Mouse (Mus musculus): ENCODE data around the gene Fndc3b. TPM values are rescaled to one million over a fixed set of nuclear protein-coding genes. Genes with fewer than 3 reads are reported as not detected.

Fndc3b gene
- polyA plus RNA-seq, 1 experiment, result 23.7 TPM

GRCm38 (mm10) chr3:27529221-27530051 lies 181.7 kb downstream of the Fndc3b start:
- TF ChIP-seq FOSL1 (IDR thresholded peaks at IDR 0.05; ENCODE audit: insufficient read depth, low read length, poor library complexity, severe bottlenecking) (no peak), USF1 (IDR thresholded peaks at IDR 0.05; ENCODE audit: low read depth) (no peak), MYOG (IDR thresholded peaks at IDR 0.05; ENCODE audit: control insufficient read depth, extremely low read depth, insufficient read length) (no peak), MYOD1 (IDR thresholded peaks at IDR 0.05; ENCODE audit: control insufficient read depth, insufficient read length, low read depth) (no peak), CTCF (IDR thresholded peaks at IDR 0.05; ENCODE audit: control insufficient read depth, insufficient read depth, insufficient read length) (no peak), CEBPB (IDR thresholded peaks at IDR 0.05; ENCODE audit: low read depth) (no peak), MAX (IDR thresholded peaks at IDR 0.05) (no peak)
- no peak overlapping the region for H3ac ChIP-seq (ENCODE audit: control insufficient read depth, insufficient read length, low read depth)
- H3K79me3 ChIP-seq (ENCODE audit: low read depth), result no peaks in the 10 kb centered on the region
- H3K36me3 ChIP-seq (ENCODE audit: control insufficient read depth, insufficient read depth), result peaks cover 57% of the 10 kb centered on the region
- H3K4me3 ChIP-seq (ENCODE audit: insufficient read depth, poor library complexity, severe bottlenecking), result no peak overlapping the region
- H3K79me2 ChIP-seq (ENCODE audit: control insufficient read depth, insufficient read depth), result no peaks in the 10 kb centered on the region
- no peaks in the 10 kb centered on the region for H3K27me3 ChIP-seq (ENCODE audit: control insufficient read depth, insufficient read depth, insufficient read length)

DNA sequence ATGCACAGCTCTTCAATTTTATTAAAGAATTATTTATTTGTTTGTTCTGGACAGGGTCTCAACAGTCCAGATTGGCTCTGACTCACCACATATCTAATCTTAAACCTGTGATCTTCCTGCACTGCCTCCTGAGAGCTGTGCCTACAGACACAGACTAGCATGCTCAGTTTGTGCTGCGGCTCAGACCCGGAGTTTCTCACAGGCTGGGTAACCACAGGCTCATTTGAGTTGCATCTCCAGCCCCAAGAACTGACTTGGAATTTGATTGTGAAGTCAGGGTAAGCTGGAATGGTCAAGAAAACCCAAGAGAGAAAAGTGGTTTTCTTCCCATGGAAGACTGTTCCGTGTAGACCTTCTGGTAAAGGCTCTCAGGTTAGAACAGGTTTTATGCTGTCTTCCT lies 184.1 kb downstream of the Fndc3b start:
- H3K79me3 ChIP-seq (ENCODE audit: low read depth), result no peaks in the 10 kb centered on the region
- no peak overlapping the region for H3K4me3 ChIP-seq (ENCODE audit: insufficient read depth, poor library complexity, severe bottlenecking)
- TF ChIP-seq CTCF (IDR thresholded peaks at IDR 0.05; ENCODE audit: control insufficient read depth, insufficient read depth, insufficient read length) (no peak), USF1 (IDR thresholded peaks at IDR 0.05; ENCODE audit: low read depth) (no peak), MYOD1 (IDR thresholded peaks at IDR 0.05; ENCODE audit: control insufficient read depth, insufficient read length, low read depth) (no peak), MAX (IDR thresholded peaks at IDR 0.05) (no peak), FOSL1 (IDR thresholded peaks at IDR 0.05; ENCODE audit: insufficient read depth, low read length, poor library complexity, severe bottlenecking) (no peak), MYOG (IDR thresholded peaks at IDR 0.05; ENCODE audit: control insufficient read depth, extremely low read depth, insufficient read length) (no peak), CEBPB (IDR thresholded peaks at IDR 0.05; ENCODE audit: low read depth) (no peak)

DNA sequence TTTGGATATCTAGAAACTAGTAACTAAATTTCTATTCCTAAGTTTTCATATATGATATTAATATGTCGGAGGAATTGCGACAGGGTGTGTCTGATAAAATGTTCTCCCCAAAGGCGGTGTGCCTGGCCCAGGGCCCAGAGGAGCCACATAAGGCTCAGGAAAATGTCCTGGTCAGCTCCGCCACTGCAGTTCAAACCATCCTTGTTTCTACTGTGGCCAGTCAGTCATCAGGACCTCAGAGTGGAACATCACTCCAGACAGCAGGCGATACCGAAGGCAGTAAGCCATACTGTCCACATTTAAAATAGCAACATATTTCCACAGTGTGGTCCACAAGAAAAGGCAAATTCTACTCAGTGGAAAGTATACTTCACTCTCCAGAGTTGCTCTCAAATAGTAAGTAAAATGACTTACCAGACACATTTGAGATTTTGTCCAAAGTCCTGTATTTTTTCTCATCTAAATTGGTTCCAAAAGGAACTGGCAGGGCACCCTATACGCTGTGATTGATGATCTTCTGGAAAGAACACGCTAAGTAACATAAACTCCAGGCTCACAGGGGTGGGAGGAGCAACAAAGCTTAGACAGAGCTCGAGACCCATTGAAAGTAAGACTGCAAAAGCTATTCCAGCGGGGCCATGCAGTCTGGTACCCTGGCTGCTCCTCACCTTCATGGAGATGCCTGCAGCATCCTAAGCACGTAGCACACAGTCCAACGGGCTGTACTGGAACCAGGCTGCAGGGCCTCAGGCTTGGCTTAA lies 187.8 kb downstream of the Fndc3b start:
- Histone ChIP-seq H3K79me3 (ENCODE audit: low read depth) (no peaks in the 10 kb centered on the region), H3K79me2 (ENCODE audit: control insufficient read depth, insufficient read depth) (no peaks in the 10 kb centered on the region), H3K4me3 (ENCODE audit: insufficient read depth, poor library complexity, severe bottlenecking) (no peak overlapping the region), H3K36me3 (ENCODE audit: control insufficient read depth, insufficient read depth) (peaks cover 19% of the 10 kb centered on the region), H3ac (ENCODE audit: control insufficient read depth, insufficient read length, low read depth) (no peak overlapping the region), H3K27me3 (ENCODE audit: control insufficient read depth, insufficient read depth, insufficient read length) (no peaks in the 10 kb centered on the region)
- no peak for TF ChIP-seq USF1 (IDR thresholded peaks at IDR 0.05; ENCODE audit: low read depth)
- TF ChIP-seq FOSL1 (IDR thresholded peaks at IDR 0.05; ENCODE audit: insufficient read depth, low read length, poor library complexity, severe bottlenecking), result no peak
- no peak for TF ChIP-seq MYOG (IDR thresholded peaks at IDR 0.05; ENCODE audit: control insufficient read depth, extremely low read depth, insufficient read length)
- no peak for TF ChIP-seq CTCF (IDR thresholded peaks at IDR 0.05; ENCODE audit: control insufficient read depth, insufficient read depth, insufficient read length)
- no peak for TF ChIP-seq MYOD1 (IDR thresholded peaks at IDR 0.05; ENCODE audit: control insufficient read depth, insufficient read length, low read depth)
- no peak for TF ChIP-seq MAX (IDR thresholded peaks at IDR 0.05)
- TF ChIP-seq CEBPB (IDR thresholded peaks at IDR 0.05; ENCODE audit: low read depth), result no peak

More for the DNA sequence above, 184.1 kb downstream of the Fndc3b start:
- Histone ChIP-seq H3K27me3 (ENCODE audit: control insufficient read depth, insufficient read depth, insufficient read length) (no peaks in the 10 kb centered on the region), H3K36me3 (ENCODE audit: control insufficient read depth, insufficient read depth) (peaks cover 48% of the 10 kb centered on the region), H3K79me2 (ENCODE audit: control insufficient read depth, insufficient read depth) (no peaks in the 10 kb centered on the region), H3ac (ENCODE audit: control insufficient read depth, insufficient read length, low read depth) (no peak overlapping the region)

DNA sequence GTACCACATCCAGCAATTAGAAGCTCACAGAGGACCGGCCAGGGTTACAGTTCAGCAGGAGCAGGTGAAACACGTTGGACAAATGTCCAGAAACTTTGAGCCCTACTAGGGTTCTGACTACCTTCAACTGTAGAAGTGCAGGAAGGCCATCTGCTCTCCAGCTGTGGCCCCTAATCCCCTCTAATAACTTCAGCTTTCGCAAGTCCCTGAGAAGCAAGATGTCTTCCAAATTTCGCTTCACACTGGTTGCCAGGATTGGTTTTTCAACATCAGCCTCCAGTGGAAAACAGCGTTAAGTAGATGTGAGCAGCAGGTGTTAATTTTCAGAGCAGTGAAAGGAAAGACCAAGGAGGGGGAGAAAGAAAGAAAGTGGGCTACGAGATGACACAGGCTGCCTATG lies 190.7 kb downstream of the Fndc3b start:
- Histone ChIP-seq H3K36me3 (ENCODE audit: control insufficient read depth, insufficient read depth) (peaks cover 14% of the 10 kb centered on the region), H3K79me2 (ENCODE audit: control insufficient read depth, insufficient read depth) (no peaks in the 10 kb centered on the region), H3K27me3 (ENCODE audit: control insufficient read depth, insufficient read depth, insufficient read length) (no peaks in the 10 kb centered on the region), H3K79me3 (ENCODE audit: low read depth) (no peaks in the 10 kb centered on the region), H3ac (ENCODE audit: control insufficient read depth, insufficient read length, low read depth) (no peak overlapping the region), H3K4me3 (ENCODE audit: insufficient read depth, poor library complexity, severe bottlenecking) (no peak overlapping the region)
- TF ChIP-seq MYOD1 (IDR thresholded peaks at IDR 0.05; ENCODE audit: control insufficient read depth, insufficient read length, low read depth) (no peak), MYOG (IDR thresholded peaks at IDR 0.05; ENCODE audit: control insufficient read depth, extremely low read depth, insufficient read length) (no peak), FOSL1 (IDR thresholded peaks at IDR 0.05; ENCODE audit: insufficient read depth, low read length, poor library complexity, severe bottlenecking) (no peak), USF1 (IDR thresholded peaks at IDR 0.05; ENCODE audit: low read depth) (no peak), CEBPB (IDR thresholded peaks at IDR 0.05; ENCODE audit: low read depth) (no peak), MAX (IDR thresholded peaks at IDR 0.05) (no peak), CTCF (IDR thresholded peaks at IDR 0.05; ENCODE audit: control insufficient read depth, insufficient read depth, insufficient read length) (no peak)

- Histone ChIP-seq H3K4me3 (ENCODE audit: insufficient read depth, poor library complexity, severe bottlenecking) (no peak overlapping the region), H3K79me2 (ENCODE audit: control insufficient read depth, insufficient read depth) (no peaks in the 10 kb centered on the region), H3K27me3 (ENCODE audit: control insufficient read depth, insufficient read depth, insufficient read length) (no peaks in the 10 kb centered on the region), H3ac (ENCODE audit: control insufficient read depth, insufficient read length, low read depth) (no peak overlapping the region), H3K79me3 (ENCODE audit: low read depth) (no peaks in the 10 kb centered on the region), H3K36me3 (ENCODE audit: control insufficient read depth, insufficient read depth) (peaks cover 14% of the 10 kb centered on the region)
- no peak for TF ChIP-seq FOSL1 (IDR thresholded peaks at IDR 0.05; ENCODE audit: insufficient read depth, low read length, poor library complexity, severe bottlenecking)
- TF ChIP-seq MYOG (IDR thresholded peaks at IDR 0.05; ENCODE audit: control insufficient read depth, extremely low read depth, insufficient read length), result no peak
- no peak for TF ChIP-seq USF1 (IDR thresholded peaks at IDR 0.05; ENCODE audit: low read depth)
- no peak for TF ChIP-seq MYOD1 (IDR thresholded peaks at IDR 0.05; ENCODE audit: control insufficient read depth, insufficient read length, low read depth)
- TF ChIP-seq CTCF (IDR thresholded peaks at IDR 0.05; ENCODE audit: control insufficient read depth, insufficient read depth, insufficient read length), result no peak
- no peak for TF ChIP-seq MAX (IDR thresholded peaks at IDR 0.05)
- TF ChIP-seq CEBPB (IDR thresholded peaks at IDR 0.05; ENCODE audit: low read depth), result no peak
Observed at GRCm38 (mm10) chr3:27519481-27519880, 191.6 kb downstream of the Fndc3b start.

Data from C2C12 (cell line).